Mouse (Mus musculus) layer of hippocampus, postnatal 36 days (tissue): ENCODE data around the gene Coq10b. TPM values are rescaled to one million over a fixed set of nuclear protein-coding genes. Genes with fewer than 3 reads are reported as not detected.
"Not testable (repeated sequence)": the region's sequence is repeated elsewhere in the genome, so short reads cannot be mapped to it uniquely, and the experiment has no call there.

Experiments
- DNase-seq, 2 experiments: peaks; one replicate each; pipeline ENCODE4 v3.0.0; 2022
- total RNA-seq, 2 experiments: library from RNA; stranded (reverse); gene quantifications; 2 replicates each; pipeline ENCODE4 v1.2.3; 2021

Coq10b gene
- total RNA-seq: 10 to 100 TPM; 19.7 to 21.2 TPM

DNA sequence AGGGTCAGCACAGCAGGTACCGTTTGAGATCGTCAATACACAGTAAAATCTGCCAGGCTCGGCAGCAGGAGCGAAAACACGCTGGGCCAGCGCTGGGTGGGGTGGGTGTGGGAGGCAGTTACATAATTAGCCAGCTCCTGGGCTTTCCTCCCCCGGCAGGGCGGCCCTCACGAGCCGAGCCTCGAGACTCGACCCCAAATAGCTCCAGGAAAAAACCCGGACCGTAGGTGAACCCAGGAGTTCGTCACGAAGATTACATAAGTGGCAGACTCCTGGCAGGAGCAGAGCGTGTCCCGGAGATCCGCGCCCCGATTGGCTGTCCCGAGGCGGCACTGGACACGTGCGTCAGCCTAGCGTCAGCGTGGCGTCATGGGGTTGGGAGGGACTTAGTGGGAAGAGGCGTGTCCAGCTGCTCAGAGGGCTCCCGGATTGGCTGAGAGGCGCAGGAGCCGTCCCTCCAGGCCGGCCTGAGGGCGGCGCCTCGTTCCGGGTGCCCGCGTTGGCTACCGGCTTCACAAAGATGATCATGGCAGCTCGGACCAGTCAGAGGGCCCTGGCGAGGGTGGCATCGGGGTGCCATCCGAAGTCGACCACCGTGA is at the start of gene Coq10b:
Gene Coq10b, plus strand, starts transcription at position 416 of the 599 bp plus-strand sequence.
- DNase-seq: peak; percentile 100

DNA sequence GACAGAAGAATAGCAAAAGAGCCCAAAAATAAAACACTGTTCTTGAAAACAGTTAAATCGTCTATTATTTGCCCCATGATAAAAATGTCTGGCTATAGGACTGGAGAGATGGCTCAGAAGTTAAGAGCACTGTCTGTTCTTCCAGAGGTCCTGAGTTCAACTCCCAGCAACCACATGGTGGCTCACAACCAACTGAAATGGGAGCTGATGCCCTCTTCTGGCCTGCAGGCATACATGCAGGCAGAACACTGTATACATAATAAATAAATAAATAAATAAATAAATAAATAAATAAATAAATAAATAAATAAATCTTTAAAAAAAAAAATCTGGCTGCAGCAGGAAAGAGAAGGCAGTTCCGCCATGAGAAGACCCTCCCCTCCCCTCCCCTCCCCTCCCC is 44.3 kb upstream of the Coq10b start:
- DNase-seq: not testable (repeated sequence)

DNA sequence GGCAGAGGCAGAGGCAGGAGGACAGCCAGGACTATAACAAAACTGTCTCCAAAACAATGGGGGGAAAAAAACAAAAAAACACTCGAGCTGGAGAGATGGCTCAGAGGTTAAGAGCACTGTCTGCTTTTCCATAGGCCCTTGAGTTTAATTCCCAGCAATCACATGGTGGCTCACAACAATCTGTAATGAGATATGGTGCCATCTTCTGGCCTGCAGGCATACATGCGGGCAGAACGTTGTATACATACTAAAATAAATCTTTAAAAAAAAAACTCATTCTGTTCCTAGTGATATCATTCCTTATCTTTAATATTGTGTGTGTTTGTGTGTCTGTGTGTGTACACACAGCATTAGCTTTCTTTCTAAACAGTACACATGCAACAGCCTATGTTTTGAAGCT is 40.1 kb upstream of the Coq10b start:
- no peak for DNase-seq

DNA sequence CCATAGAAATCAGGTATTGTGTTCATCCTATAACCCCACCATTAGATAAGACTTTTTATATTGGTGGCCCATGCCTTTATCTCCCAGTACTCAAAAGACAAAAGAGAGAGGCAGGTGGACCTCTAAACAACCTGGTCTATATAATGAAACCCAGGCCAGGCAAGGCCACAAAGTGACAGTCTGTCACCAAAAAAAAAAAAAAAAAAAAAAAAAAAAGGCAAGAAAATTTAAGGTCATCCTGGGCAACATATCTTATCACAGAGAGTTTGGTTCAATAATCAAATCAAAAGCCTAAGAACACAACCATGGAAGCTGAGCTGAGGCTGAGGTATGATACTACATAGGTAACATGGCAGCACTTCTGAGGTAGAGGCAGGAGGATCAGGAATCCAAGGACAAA is 30.7 kb upstream of the Coq10b start:
- DNase-seq: no peak

DNA sequence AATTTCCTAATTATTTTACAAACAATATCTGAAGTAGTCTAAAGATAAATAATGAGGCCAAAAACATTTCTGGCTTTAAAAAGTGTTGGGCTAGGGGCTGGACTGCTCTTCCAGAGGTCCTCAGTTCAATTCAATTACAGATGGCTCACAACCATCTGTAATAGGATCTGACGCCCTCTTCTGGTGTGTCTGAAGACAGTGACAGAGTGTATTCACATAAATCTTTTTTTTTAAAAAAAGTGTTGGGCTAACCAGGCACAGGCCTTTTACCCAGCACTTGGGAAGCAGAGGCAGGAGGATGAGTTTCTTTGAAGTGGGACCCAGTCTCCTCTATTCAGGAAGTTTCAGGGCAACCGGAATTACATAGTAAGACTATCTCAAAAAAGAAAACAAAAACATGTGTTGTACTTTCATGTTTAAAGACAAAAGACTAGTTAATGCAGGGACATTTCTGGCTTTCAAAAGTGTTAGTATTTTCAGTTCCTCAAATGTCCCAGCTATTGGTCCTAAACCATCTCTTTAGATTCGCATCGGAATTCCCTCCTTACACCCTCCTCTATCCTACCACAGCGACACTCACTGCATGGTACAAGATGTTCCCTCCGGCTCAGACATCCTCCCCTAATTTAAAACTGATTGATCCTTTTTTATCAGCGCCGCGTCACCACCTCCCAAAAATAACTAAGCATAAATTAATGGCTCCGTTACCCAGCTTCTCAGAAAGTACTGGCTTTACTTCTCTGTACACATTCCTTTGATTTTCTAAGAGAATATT is 26.7 kb upstream of the Coq10b start:
- peak; percentile 11 to 13 for DNase-seq

DNA sequence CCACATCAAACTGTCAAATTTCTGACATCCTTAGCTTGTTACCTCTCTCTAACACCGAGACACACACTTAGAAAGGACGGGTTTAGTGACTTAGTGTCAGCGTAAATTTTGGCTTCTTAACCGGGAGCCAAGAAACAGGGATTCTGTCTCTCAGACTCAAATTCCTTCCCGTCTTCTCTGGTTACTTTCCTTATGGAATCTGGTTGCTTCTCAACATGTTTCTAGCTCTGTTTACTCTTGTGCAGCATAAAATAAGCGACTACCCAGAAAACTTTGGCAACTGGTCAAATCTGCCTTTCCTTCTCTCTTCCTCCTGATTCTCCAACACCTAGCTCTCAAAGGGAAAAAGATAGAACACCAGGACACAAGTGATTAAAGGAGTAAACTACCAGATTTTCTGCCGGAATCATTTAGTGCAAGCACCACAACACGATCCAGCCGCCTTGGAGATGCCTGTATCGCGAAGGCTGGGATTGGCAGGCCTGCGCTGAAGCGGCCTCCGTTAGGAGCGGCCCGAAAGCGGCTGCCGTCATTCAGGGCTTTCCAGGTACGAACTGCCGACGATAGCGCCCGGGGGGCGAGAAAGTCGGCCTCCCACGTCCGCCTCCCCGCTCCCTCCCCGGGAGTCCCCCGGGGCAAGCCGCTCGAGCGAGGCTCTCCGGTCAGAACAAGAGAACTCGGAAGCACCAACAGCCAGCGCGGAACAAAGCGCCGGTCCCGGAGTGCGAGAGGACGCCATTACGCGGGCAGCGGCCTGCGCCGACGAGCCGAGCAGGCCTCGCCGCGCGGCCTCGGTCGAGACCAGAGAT is 25.9 kb upstream of the Coq10b start:
- no peak for DNase-seq

DNA sequence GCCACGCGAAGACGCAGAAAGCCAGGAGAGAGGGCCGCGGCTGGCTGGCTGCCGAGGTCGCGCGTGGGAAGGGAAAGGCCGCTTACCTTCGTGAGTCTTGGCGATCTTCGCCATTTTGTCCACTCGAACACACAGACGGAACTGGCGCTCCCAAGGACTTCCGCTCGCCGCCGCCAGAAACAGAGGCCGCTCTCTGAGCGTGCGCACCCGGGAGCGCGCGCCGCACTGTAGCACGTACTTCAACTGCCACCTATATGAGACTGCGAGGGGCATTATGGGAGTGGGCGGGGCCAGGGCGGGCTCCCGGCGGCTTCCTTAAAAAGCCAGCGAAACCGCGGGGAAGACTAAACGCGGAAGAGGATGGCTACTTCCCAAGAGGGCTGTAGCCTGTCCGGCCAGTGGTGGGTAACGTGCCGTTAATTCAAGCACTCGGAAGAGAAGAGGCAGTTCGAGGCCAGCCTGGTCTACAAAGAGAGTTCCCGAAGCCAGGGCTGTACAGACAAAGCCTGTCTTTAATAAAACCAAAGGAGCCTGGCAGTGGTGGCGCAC is 25.2 kb upstream of the Coq10b start, which contains the start of gene Sf3b1:
Gene Sf3b1, minus strand, starts transcription at position 229 of the 549 bp plus-strand sequence.
- DNase-seq: peak; percentile 93 to 95

DNA sequence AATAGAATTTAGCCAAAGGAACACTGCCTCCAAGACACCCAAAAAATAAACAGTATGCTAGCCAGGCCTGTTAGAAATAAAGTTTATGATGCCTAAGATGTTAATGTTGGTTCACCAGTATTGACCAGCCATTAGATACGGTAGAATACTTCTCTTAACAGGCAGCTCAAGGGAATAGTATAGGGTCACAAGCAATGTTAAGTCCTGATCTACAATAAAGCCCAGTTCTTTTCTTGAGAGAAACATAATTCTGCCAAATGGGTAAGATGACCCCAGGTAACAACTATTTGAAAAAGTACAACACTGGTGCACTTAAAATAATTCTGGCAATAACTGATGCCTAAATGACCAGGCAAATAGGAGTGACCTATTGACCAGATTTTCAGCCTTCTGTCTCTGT is 24.6 kb upstream of the Coq10b start:
- no peak for DNase-seq

DNA sequence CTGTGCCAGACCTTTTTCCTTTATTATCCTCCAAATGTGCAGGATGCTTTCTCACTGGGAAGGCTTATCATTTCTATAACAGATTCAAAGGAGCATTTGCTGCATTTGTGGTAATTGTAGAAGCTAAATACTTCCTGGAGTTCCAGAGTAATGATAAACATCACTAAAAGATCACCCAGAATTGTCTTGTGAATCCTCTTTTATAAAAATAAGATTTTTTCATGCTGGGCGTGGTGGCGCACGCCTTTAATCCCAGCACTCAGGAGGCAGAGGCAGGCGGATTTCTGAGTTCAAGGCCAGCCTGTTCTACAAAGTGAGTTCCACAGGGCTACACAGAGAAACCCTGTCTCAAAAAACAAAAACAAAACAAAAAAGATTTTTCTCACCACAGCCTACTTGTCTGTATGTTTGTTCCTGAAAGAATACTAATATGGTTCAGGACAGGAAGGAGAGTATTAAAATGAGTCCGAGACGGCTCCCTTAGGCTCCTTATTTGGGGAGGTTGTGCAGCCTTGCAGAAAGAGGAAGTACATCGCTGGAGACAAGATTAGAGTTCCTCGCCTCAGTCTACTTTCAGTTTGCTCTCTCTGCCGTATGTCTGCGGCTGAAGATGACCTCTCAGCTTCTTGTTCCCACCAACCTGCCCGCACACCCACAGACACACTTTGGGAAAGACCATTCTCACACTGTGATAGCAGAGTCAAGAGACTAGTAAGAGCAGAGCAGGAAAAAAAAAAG is 23.9 kb upstream of the Coq10b start:
- no peak for DNase-seq

DNA sequence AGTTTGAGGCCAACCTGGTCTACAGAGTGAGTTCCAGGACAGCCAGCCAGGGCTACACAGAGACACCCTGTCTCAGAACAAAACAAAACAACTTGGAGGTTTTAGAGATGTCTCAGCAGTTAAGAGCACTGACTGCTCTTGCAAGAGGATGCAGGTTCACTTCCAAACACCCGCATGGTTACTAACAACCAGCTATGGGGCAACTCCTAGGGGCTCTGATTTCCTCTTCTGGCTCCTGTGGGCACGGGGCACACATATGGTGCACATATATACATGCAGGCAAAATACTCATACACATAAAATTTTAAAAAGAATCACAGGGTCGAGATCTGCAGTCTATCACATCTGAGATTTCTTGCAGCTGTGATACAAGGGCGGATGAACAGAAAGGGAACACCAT is 23.1 kb upstream of the Coq10b start:
- no peak for DNase-seq

DNA sequence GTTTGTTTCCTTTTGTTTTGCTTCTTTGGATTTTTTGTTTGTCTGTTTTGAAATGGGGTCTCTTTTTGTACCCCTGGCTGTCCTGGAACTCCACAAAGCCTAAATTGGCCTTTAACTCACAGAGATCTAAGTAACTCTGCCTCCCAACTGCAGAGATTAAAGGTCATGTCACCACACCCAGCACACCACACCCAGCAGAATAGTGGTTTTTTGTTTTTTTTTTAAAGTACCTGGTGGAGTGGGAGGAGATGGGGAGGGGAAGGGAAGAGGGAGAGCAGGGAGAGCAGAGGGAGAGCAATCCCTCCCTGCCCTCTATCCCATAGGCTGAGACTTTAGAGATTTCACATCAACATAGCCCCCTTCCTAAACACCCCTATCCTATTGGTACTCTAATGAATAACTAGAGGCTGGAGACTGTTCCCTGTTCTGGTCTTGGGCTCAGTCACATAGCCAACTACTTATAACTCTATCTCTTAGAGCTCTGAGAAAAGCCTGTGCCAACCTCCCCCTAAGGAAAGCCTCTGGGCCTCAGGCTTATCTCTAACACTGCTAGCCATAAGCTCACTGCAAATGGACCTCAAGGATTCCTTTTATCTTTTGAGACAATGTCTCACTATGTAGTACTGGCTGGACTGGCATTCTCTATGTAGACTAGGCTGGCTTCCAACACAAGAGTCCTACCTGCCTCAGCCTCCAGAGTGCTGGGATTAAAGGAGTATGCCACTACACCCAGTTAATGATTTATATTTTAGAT is 21.4 kb upstream of the Coq10b start:
- no peak for DNase-seq

DNA sequence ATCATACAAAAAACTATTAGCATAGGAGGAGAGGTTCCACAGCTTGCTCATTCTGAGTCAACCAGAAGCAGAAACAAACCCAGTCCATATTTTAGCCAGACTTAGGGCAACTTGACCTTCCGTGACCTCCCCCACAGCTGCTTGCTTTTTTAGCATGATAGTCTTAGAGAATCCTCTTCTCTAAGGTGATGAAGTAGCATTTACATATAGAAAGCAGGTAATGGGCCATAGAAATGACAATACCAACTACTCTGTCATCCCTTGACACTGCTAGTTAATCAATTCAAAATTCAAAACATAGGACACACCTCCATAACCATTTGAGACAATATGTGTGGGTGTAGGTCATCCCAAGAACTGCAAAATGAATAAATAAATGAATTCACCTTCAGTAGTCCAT is 12.6 kb upstream of the Coq10b start:
- no peak for DNase-seq

DNA sequence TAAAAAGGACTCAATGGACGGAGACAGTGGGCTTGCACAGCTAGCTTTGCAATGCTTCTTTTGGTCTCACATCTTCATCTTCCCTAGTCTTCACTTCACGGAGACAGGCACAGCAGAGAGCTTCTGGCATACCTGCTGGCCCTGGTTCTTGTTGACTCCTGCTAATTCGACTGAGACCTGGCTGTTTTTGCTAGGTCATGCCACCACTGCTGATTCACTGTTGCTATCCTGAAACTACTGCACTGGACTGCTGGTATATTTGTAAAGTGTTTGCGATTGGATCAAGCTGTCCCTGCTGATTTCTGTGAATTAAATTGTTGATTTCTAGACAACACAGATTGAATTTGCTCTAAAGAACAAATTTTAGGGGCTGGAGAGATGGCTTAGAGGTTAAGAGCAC is 10.9 kb upstream of the Coq10b start:
- DNase-seq: no peak

DNA sequence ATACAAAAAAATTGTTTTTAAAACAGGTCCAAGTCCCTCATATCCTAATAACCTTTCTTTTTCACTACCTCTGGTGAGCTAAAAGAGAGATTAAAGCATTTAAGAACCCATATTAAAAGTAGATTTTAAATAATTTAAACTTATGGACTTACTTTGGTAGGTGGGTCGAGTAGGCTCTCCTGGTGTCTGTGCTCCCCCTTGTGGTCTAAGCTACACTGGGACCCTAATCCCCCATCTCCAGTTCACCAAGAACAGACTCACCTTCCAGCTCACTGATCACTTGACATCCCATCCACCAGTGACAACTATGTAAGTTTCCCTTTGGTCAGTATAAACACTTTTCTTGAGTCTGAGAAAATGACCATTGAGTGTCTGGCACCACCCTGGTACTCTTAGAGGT is 10.3 kb upstream of the Coq10b start:
- DNase-seq: no peak

DNA sequence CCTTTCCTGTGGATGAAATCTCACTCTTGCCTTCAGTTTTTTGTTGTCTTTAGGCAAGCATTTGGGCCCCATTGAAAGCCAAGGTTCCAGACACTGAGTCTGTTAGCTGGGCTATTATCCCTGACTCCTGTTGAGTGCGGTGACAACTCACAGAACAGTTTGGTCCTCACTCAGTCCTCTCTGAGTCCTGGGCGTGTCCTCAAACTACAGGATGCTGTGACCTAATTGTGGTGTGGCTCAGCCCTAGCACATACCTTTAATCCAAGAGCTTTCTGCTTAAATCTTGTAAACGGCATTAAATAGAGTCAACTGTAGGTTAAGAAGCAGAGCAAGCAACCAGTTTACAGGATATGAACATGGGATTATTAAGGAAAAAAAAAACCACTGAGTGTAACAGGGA is 9.4 kb upstream of the Coq10b start:
- no peak for DNase-seq

DNA sequence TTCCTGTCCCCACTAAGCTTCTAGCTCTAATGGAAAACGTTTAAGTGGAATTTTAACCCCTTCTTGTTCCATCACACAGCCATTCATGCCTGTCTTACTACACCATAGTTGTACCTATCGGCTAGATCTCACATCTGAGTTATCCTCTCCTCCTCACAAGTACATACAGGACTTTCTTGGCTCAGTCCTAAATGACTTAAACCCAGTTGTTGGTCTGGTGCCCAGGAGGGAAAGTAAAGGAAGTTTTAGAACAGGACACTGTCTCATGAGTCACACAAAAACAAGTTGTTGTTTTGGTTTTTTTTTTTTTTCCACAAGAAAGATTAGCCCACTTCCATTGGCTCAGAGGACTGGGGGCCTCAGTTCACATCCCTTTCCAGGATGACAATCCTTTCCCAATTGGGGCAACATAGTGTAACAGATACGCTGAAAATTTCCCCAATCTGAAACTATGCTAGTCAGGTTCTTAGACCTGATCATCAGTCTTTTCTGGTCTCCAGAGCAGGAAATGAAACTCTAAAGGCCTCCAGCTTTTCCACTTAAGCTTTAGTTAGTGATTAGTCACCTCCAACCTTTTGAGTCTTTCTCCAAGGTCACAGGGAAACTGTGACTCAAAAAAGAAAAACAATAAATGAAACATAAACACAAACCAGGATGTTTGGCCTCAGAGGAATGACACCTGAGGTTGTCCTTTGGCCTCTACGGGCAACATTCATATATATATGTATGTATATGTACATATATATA is 3.6 kb upstream of the Coq10b start:
- DNase-seq: no peak

DNA sequence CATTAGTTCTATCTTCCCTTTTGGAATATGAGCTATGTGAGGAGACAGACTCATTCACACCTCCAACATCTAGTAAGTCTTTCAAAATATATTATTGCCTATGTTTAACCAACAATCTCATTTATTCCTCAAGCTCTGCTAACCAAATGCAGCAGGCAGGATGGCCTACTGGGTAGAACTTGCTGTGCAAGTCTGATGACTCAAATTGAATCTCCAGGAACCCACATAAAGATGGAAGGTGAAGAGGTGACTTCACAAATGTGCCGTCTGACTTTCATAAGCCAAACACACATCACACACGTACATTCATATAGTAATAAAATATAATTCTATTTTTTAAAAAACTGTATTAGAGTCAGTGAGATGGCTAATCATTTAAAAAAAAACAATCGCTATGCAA is 899 bp upstream of the Coq10b start:
- no peak for DNase-seq

DNA sequence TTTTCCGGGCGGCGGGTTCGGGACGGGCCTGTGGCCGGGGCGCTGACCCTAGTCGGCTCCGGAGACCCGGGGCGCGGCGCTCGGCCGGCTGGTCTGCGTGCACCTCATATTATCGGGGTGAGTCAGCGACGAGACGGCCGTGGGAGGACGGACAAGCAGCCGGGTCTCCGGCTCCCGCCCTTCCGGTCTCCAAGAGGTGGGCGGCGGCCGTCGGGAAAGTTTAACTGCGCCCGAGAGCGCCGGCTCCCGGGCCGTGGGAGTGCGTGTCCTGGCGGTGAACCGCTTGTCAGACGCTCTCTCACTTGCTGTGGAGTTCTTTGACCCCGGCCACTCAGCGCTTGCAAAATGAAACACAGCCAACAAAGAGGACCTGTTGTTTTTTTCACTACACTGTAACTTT is 435 bp downstream of the Coq10b start:
- DNase-seq: no peak

DNA sequence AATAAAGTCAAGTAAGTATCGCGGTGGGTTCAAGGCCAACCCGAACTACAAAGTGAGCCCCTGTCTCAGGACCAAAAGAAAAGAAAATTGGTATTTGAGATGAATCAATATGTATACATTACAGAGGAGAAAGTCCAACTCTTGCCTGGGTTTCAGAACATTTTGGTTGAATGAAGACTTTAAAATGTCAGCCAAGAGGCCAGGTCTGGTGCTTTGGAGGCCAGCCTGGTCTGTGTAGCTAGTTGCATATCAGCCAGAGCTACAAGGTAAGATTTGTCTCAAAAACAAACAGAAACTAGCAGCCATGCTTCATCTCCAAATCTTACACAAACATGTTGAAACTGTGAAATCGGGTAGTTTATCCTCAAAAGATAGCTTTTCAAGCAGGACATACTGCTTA is 1.0 kb downstream of the Coq10b start:
- DNase-seq: no peak

DNA sequence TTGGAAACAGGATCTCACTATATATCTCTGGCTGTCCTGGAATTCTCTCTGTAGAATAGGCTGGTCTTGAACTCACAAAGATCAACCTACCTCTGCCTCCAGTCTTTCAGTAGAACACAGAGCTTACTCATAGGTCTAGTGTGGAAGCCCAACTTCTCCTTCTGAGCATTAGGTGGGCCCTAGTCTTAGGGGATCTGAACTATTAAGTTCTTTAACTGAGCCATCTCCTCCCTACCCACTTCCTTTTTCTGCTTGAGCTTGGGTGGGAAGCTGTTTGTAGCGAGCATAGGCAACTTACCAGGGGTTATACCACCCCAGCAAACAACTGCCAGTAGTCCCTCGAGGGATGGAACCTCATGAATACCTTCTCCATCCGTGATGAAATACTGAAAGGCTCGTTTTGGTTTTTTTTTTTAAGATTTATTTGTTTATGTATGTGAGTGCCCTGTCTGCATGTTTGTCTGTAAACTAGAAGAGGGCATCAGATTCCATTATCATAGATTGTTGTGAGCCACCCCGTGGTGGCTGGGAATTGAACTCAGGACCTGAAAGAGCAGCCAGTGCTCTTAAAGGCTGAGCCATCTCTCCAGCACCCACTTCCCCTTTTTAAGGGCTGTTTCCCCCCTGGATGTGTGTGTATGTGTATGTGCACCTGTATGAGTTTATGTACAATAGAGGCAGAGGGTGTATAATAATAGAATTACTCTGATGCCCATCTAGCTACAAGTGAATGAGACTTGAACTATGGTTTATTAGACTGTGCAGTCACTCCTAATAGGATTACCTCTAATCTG is 2.9 kb downstream of the Coq10b start:
- no peak for DNase-seq
